Comparison of ENCODE assay signal across 8 mouse cellular contexts in genomic region chr11:76217390-76217800, GRCm38 (mm10). TPM values are rescaled to one million over a fixed set of nuclear protein-coding genes. Genes with fewer than 3 reads are reported as not detected.
DNase-seq lines count a peak whose midpoint lies in the region; ATAC-seq and TF ChIP-seq lines count a peak whose summit lies in the region.

Gene Dbil5 (plus strand): TSS chr11:76217608.
Gene Gemin4 (minus strand): TSS chr11:76217664.

- H3K27ac ChIP-seq in hindbrain, embryonic 13.5 days = peak within 1 kb of the TSS; percentile 94

- POLR2A ChIA-PET in Patski (lab: Charles Lee) = interaction anchor here (1.0 to 1.6 kb wide), 2 partner anchors 21 to 23 kb away, joined by 3 to 5 read pairs; no protein-coding TSS in a partner anchor

- H3K4me1 ChIP-seq in hindbrain, embryonic 13.5 days (replicated peaks) = peaks cover 13% of the 10 kb centered on the region

- TF ChIP-seq CTCF in Patski (IDR thresholded peaks at IDR 0.05) = peak; percentile 98

- peak within 1 kb of the TSS; percentile 89 for H3K9ac ChIP-seq in hindbrain, embryonic 13.5 days

- peak; percentile 79 for DNase-seq in Patski (ENCODE audit: low read depth, low spot score)
- peak; percentile 98 to 99 for DNase-seq in cerebellum, postnatal 14 days
- peak; percentile 93 to 94 for DNase-seq in frontal cortex, postnatal 14 days (ENCODE audit: low spot score in 2 of 2)
- DNase-seq in layer of hippocampus, postnatal 25 days (ENCODE audit: extremely low spot score in 1 of 2, low spot score in 1 of 2) = peak; percentile 95 to 98
- DNase-seq in lung, postnatal 25 days (ENCODE audit: low spot score) = peak; percentile 98
- DNase-seq in retina, embryonic 14.5 days (ENCODE audit: low spot score) = peak; percentile 100
- DNase-seq in thymus, postnatal 4 days = peak; percentile 100

- peak within 1 kb of the TSS; percentile 77 for H3K4me2 ChIP-seq in hindbrain, embryonic 13.5 days

- in situ Hi-C loops in Patski (cut with MboI; ENCODE audit: low pct_unique_long_range_greater_than_20kb) = no loop called here

- H3K36me3 ChIP-seq in hindbrain, embryonic 13.5 days = peaks cover 54% of the 10 kb centered on the region

- ATAC-seq in Patski = peak; percentile 93
- peak; percentile 98 for ATAC-seq in hindbrain, embryonic 13.5 days (ENCODE audit: low FRiP score)

- peak within 1 kb of the TSS; percentile 76 for H3K4me3 ChIP-seq in hindbrain, embryonic 13.5 days

- under 1% methylated on average over 35 of the region's 35 CpGs for WGBS in hindbrain, embryonic 13.5 days

- H3K27me3 ChIP-seq in Patski = no peaks in the 10 kb centered on the region
- no peaks in the 10 kb centered on the region for H3K27me3 ChIP-seq in hindbrain, embryonic 13.5 days

- no peaks in the 10 kb centered on the region for H3K9me3 ChIP-seq in hindbrain, embryonic 13.5 days

- CTCF ChIA-PET in Patski (lab: Charles Lee) = interaction anchor here (0.6 to 2.4 kb wide), 7 partner anchors 13 to 243 kb away, joined by 3 to 8 read pairs (median 3); no protein-coding TSS in a partner anchor

RNA-seq across cellular contexts. Expression of gene Dbil5, which starts in this region (rescaled TPM):
- 0.67 TPM for polyA plus RNA-seq in Patski (2021)
- 0.62 and 1.4 TPM in 2 replicates for polyA plus RNA-seq in hindbrain, embryonic 13.5 days (2015; fragmentation: Nextera tagmentation; extraction: Ambion mirVana)
- total RNA-seq in layer of hippocampus, postnatal 25 days (2021) = 1 to 10 TPM; 1.2 to 1.4 TPM

RNA-seq across cellular contexts. Expression of gene Gemin4, which starts in this region (rescaled TPM):
- polyA plus RNA-seq in Patski (2021) = 4.4 TPM
- 12.6 and 15.6 TPM in 2 replicates for polyA plus RNA-seq in hindbrain, embryonic 13.5 days (2015; fragmentation: Nextera tagmentation; extraction: Ambion mirVana)
- total RNA-seq in layer of hippocampus, postnatal 25 days (2021) = 10 to 100 TPM in 1 of 2 experiments, 1 to 10 TPM in 1; 7.2 to 11.7 TPM

Comparison
In these comparisons a context has a peak if more than half of its experiments do, and no peak if none do; other contexts are left out.
1. Peak in every context shown above with its lines: DNase-seq, ATAC-seq, H3K4me3 ChIP-seq and H3K27ac ChIP-seq.